Mouse (Mus musculus): ENCODE data around the gene Lhfp. TPM values are rescaled to one million over a fixed set of nuclear protein-coding genes. Genes with fewer than 3 reads are reported as not detected.

The Lhfp gene
- total and polyA plus RNA-seq, 3 experiments = 0.29 to 2.8 TPM; not detected in 1

- ATAC-seq (ENCODE audit: extremely low read depth, insufficient number of reproducible peaks, low FRiP score, poor library complexity, severe bottlenecking) (no peak), DNase-seq (ENCODE audit: low spot score) (no peak)
- Histone ChIP-seq H3K9me3 (replicated peaks) (peaks cover 13% of the 10 kb centered on the region), H3K27me3 (ENCODE audit: insufficient read depth, low read length) (no peaks in the 10 kb centered on the region), H3K36me3 (replicated peaks) (no peaks in the 10 kb centered on the region), H3K4me3 (ENCODE audit: low read depth, low read length) (no peak overlapping the region), H3K4me1 (ENCODE audit: insufficient read depth, low read depth, low read length) (no peaks in the 10 kb centered on the region)
- TF ChIP-seq TAL1 (conservative IDR thresholded peaks at IDR 0.05; ENCODE audit: low read depth, low read length) (no peak), POLR2AphosphoS5 (IDR thresholded peaks at IDR 0.05; ENCODE audit: insufficient replicate concordance, low read depth, low read length) (no peak), CTCF (IDR thresholded peaks at IDR 0.05; ENCODE audit: low read depth, low read length) (no peak), GATA2 (IDR thresholded peaks at IDR 0.05; ENCODE audit: borderline replicate concordance, low read depth, low read length) (no peak), GATA1 (IDR thresholded peaks at IDR 0.05; ENCODE audit: borderline replicate concordance, low read length) (no peak)
These were observed 180.4 kb downstream of the Lhfp start for GRCm38 (mm10) chr3:53221531-53222272.

GRCm38 (mm10) chr3:53224141-53224540 is 182.8 kb downstream of the Lhfp start:
- TF ChIP-seq TAL1 (conservative IDR thresholded peaks at IDR 0.05; ENCODE audit: low read depth, low read length) = no peak
- no peak for TF ChIP-seq GATA1 (IDR thresholded peaks at IDR 0.05; ENCODE audit: borderline replicate concordance, low read length)
- TF ChIP-seq GATA2 (IDR thresholded peaks at IDR 0.05; ENCODE audit: borderline replicate concordance, low read depth, low read length) = no peak
- TF ChIP-seq POLR2AphosphoS5 (IDR thresholded peaks at IDR 0.05; ENCODE audit: insufficient replicate concordance, low read depth, low read length) = no peak
- TF ChIP-seq CTCF (IDR thresholded peaks at IDR 0.05; ENCODE audit: low read depth, low read length) = no peak
- ATAC-seq (ENCODE audit: extremely low read depth, insufficient number of reproducible peaks, low FRiP score, poor library complexity, severe bottlenecking) (no peak), DNase-seq (ENCODE audit: low spot score) (no peak)
- no peak overlapping the region for H3K4me3 ChIP-seq (ENCODE audit: low read depth, low read length)
- H3K27me3 ChIP-seq (ENCODE audit: insufficient read depth, low read length) = no peaks in the 10 kb centered on the region
- H3K4me1 ChIP-seq (ENCODE audit: insufficient read depth, low read depth, low read length) = no peaks in the 10 kb centered on the region
- peaks cover 13% of the 10 kb centered on the region for H3K9me3 ChIP-seq (replicated peaks)
- no peaks in the 10 kb centered on the region for H3K36me3 ChIP-seq (replicated peaks)

GRCm38 (mm10) chr3:53225774-53226173 is 184.4 kb downstream of the Lhfp start:
- H3K36me3 ChIP-seq (replicated peaks) = no peaks in the 10 kb centered on the region
- TF ChIP-seq POLR2AphosphoS5 (IDR thresholded peaks at IDR 0.05; ENCODE audit: insufficient replicate concordance, low read depth, low read length) (no peak), GATA1 (IDR thresholded peaks at IDR 0.05; ENCODE audit: borderline replicate concordance, low read length) (no peak), GATA2 (IDR thresholded peaks at IDR 0.05; ENCODE audit: borderline replicate concordance, low read depth, low read length) (no peak), CTCF (IDR thresholded peaks at IDR 0.05; ENCODE audit: low read depth, low read length) (no peak), TAL1 (conservative IDR thresholded peaks at IDR 0.05; ENCODE audit: low read depth, low read length) (no peak)
- no peak for ATAC-seq (ENCODE audit: extremely low read depth, insufficient number of reproducible peaks, low FRiP score, poor library complexity, severe bottlenecking)
- H3K4me1 ChIP-seq (ENCODE audit: insufficient read depth, low read depth, low read length) = no peaks in the 10 kb centered on the region
- H3K9me3 ChIP-seq (replicated peaks) = peaks cover 16% of the 10 kb centered on the region
- no peaks in the 10 kb centered on the region for H3K27me3 ChIP-seq (ENCODE audit: insufficient read depth, low read length)
- no peak for DNase-seq (ENCODE audit: low spot score)
- H3K4me3 ChIP-seq (ENCODE audit: low read depth, low read length) = no peak overlapping the region

- ATAC-seq (ENCODE audit: extremely low read depth, insufficient number of reproducible peaks, low FRiP score, poor library complexity, severe bottlenecking) = no peak
- H3K9me3 ChIP-seq (replicated peaks) = peaks cover 16% of the 10 kb centered on the region
- TF ChIP-seq CTCF (IDR thresholded peaks at IDR 0.05; ENCODE audit: low read depth, low read length) = no peak
- TF ChIP-seq TAL1 (conservative IDR thresholded peaks at IDR 0.05; ENCODE audit: low read depth, low read length) = no peak
- no peak for TF ChIP-seq GATA1 (IDR thresholded peaks at IDR 0.05; ENCODE audit: borderline replicate concordance, low read length)
- no peak for TF ChIP-seq POLR2AphosphoS5 (IDR thresholded peaks at IDR 0.05; ENCODE audit: insufficient replicate concordance, low read depth, low read length)
- TF ChIP-seq GATA2 (IDR thresholded peaks at IDR 0.05; ENCODE audit: borderline replicate concordance, low read depth, low read length) = no peak
These were observed 184.9 kb downstream of the Lhfp start for GRCm38 (mm10) chr3:53226223-53226622.

GRCm38 (mm10) chr3:53227866-53228265 is 186.5 kb downstream of the Lhfp start:
- DNase-seq (ENCODE audit: low spot score) (no peak), ATAC-seq (ENCODE audit: extremely low read depth, insufficient number of reproducible peaks, low FRiP score, poor library complexity, severe bottlenecking) (no peak)
- peaks cover 17% of the 10 kb centered on the region for H3K9me3 ChIP-seq (replicated peaks)
- no peak for TF ChIP-seq GATA2 (IDR thresholded peaks at IDR 0.05; ENCODE audit: borderline replicate concordance, low read depth, low read length)
- no peak for TF ChIP-seq GATA1 (IDR thresholded peaks at IDR 0.05; ENCODE audit: borderline replicate concordance, low read length)
- no peak for TF ChIP-seq TAL1 (conservative IDR thresholded peaks at IDR 0.05; ENCODE audit: low read depth, low read length)
- no peak for TF ChIP-seq CTCF (IDR thresholded peaks at IDR 0.05; ENCODE audit: low read depth, low read length)
- TF ChIP-seq POLR2AphosphoS5 (IDR thresholded peaks at IDR 0.05; ENCODE audit: insufficient replicate concordance, low read depth, low read length) = no peak
- H3K4me3 ChIP-seq (ENCODE audit: low read depth, low read length) = no peak overlapping the region
- H3K4me1 ChIP-seq (ENCODE audit: insufficient read depth, low read depth, low read length) = no peaks in the 10 kb centered on the region
- no peaks in the 10 kb centered on the region for H3K36me3 ChIP-seq (replicated peaks)
- no peaks in the 10 kb centered on the region for H3K27me3 ChIP-seq (ENCODE audit: insufficient read depth, low read length)

More at GRCm38 (mm10) chr3:53226223-53226622, 184.9 kb downstream of the Lhfp start:
- H3K4me3 ChIP-seq (ENCODE audit: low read depth, low read length) = no peak overlapping the region
- DNase-seq (ENCODE audit: low spot score) = no peak
- no peaks in the 10 kb centered on the region for H3K36me3 ChIP-seq (replicated peaks)
- no peaks in the 10 kb centered on the region for H3K4me1 ChIP-seq (ENCODE audit: insufficient read depth, low read depth, low read length)
- no peaks in the 10 kb centered on the region for H3K27me3 ChIP-seq (ENCODE audit: insufficient read depth, low read length)

- ATAC-seq (ENCODE audit: extremely low read depth, insufficient number of reproducible peaks, low FRiP score, poor library complexity, severe bottlenecking) (no peak), DNase-seq (ENCODE audit: low spot score) (no peak)
- Histone ChIP-seq H3K9me3 (replicated peaks) (peaks cover 15% of the 10 kb centered on the region), H3K36me3 (replicated peaks) (no peaks in the 10 kb centered on the region), H3K27me3 (ENCODE audit: insufficient read depth, low read length) (no peaks in the 10 kb centered on the region), H3K4me1 (ENCODE audit: insufficient read depth, low read depth, low read length) (no peaks in the 10 kb centered on the region), H3K4me3 (ENCODE audit: low read depth, low read length) (no peak overlapping the region)
- no peak for TF ChIP-seq POLR2AphosphoS5 (IDR thresholded peaks at IDR 0.05; ENCODE audit: insufficient replicate concordance, low read depth, low read length)
- no peak for TF ChIP-seq CTCF (IDR thresholded peaks at IDR 0.05; ENCODE audit: low read depth, low read length)
- no peak for TF ChIP-seq TAL1 (conservative IDR thresholded peaks at IDR 0.05; ENCODE audit: low read depth, low read length)
- no peak for TF ChIP-seq GATA2 (IDR thresholded peaks at IDR 0.05; ENCODE audit: borderline replicate concordance, low read depth, low read length)
- TF ChIP-seq GATA1 (IDR thresholded peaks at IDR 0.05; ENCODE audit: borderline replicate concordance, low read length) = no peak
These were observed 189.2 kb downstream of the Lhfp start for GRCm38 (mm10) chr3:53230562-53230961.

Data from G1E (cell line).